Mouse (Mus musculus): ENCODE data around the gene Mindy2. TPM values are rescaled to one million over a fixed set of nuclear protein-coding genes. Genes with fewer than 3 reads are reported as not detected.

The Mindy2 gene
- polyA plus RNA-seq, 1 experiment from 2014 or later: 7.1 TPM

GRCm38 (mm10) chr9:70611026-70611673 lies 45.8 kb downstream of the Mindy2 start:
- no peaks in the 10 kb centered on the region for H3K27me3 ChIP-seq (ENCODE audit: control insufficient read depth, insufficient read depth, low read depth, low read length)
- H3K4me1 ChIP-seq (replicated peaks; ENCODE audit: control insufficient read depth, insufficient read depth, low read length): no peaks in the 10 kb centered on the region
- H3K36me3 ChIP-seq (ENCODE audit: control insufficient read depth, insufficient read depth, low read length): peaks cover 4% of the 10 kb centered on the region
- 58% methylated on average over 3 of the region's 3 CpGs for WGBS
- no peak overlapping the region for H3K4me3 ChIP-seq (ENCODE audit: low read length)
- H3K9me3 ChIP-seq (ENCODE audit: control insufficient read depth, low read length): no peaks in the 10 kb centered on the region
- no peak overlapping the region for H3K9ac ChIP-seq (ENCODE audit: low read length)
- H3K4me2 ChIP-seq (ENCODE audit: low read depth, low read length): no peak overlapping the region
- no peak for ATAC-seq (ENCODE audit: low read depth)
- H3K27ac ChIP-seq (ENCODE audit: low read length): no peak overlapping the region

DNA sequence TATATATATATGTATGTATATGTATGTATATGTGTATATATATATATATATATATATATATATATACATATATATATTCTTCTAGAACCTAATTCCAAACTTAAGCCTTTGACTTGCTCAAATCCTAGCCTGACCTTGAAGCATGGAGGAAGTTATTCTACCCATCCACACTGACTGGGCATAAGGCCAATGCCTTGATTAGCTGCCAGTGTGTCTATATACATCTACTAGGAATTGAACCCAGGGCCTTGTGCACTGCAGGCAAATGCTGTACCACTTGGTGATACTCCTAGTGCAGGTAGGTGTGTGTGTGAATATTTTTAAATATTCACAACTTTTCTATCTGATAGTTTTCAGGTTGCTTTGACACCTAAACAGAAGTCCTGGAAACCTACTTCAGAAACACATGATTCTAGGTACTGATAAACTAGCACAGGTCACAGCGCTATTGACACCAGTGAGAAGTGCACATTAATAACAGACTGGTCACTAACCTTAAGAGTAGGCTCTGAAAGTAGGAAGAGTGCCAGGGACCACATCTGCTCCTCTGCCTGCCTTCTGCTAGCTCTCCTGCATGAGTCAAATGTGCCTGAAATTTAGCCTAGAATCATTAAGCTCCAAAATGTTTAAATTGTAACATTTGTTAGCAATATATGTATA lies 54.7 kb downstream of the Mindy2 start:
- H3K4me3 ChIP-seq (ENCODE audit: low read length): no peak overlapping the region
- H3K9ac ChIP-seq (ENCODE audit: low read length): no peak overlapping the region
- H3K36me3 ChIP-seq (ENCODE audit: control insufficient read depth, insufficient read depth, low read length): peaks cover 5% of the 10 kb centered on the region
- no peaks in the 10 kb centered on the region for H3K4me1 ChIP-seq (replicated peaks; ENCODE audit: control insufficient read depth, insufficient read depth, low read length)
- ATAC-seq (ENCODE audit: low read depth): no peak
- H3K27ac ChIP-seq (ENCODE audit: low read length): no peak overlapping the region
- no peaks in the 10 kb centered on the region for H3K27me3 ChIP-seq (ENCODE audit: control insufficient read depth, insufficient read depth, low read depth, low read length)
- H3K9me3 ChIP-seq (ENCODE audit: control insufficient read depth, low read length): no peaks in the 10 kb centered on the region
- WGBS: 95% methylated on average over 1 of the region's 1 CpGs
- H3K4me2 ChIP-seq (ENCODE audit: low read depth, low read length): no peak overlapping the region

- no peak overlapping the region for H3K4me2 ChIP-seq (ENCODE audit: low read depth, low read length)
- no peak overlapping the region for H3K4me3 ChIP-seq (ENCODE audit: low read length)
- no peak for ATAC-seq (ENCODE audit: low read depth)
- H3K9me3 ChIP-seq (ENCODE audit: control insufficient read depth, low read length): no peaks in the 10 kb centered on the region
- no peaks in the 10 kb centered on the region for H3K27me3 ChIP-seq (ENCODE audit: control insufficient read depth, insufficient read depth, low read depth, low read length)
- H3K36me3 ChIP-seq (ENCODE audit: control insufficient read depth, insufficient read depth, low read length): 0 out of 2 replicates have a peak, but pooled peaks cover 3% of the 10 kb centered on the region
- H3K4me1 ChIP-seq (replicated peaks; ENCODE audit: control insufficient read depth, insufficient read depth, low read length): no peaks in the 10 kb centered on the region
- no peak overlapping the region for H3K9ac ChIP-seq (ENCODE audit: low read length)
- H3K27ac ChIP-seq (ENCODE audit: low read length): no peak overlapping the region
- 78% methylated on average over 2 of the region's 2 CpGs for WGBS
These were observed 58.7 kb downstream of the Mindy2 start for GRCm38 (mm10) chr9:70598271-70598670.

- H3K9me3 ChIP-seq (ENCODE audit: control insufficient read depth, low read length): no peaks in the 10 kb centered on the region
- no peak overlapping the region for H3K4me3 ChIP-seq (ENCODE audit: low read length)
- ATAC-seq (ENCODE audit: low read depth): no peak
- no peaks in the 10 kb centered on the region for H3K4me1 ChIP-seq (replicated peaks; ENCODE audit: control insufficient read depth, insufficient read depth, low read length)
- no peaks in the 10 kb centered on the region for H3K27me3 ChIP-seq (ENCODE audit: control insufficient read depth, insufficient read depth, low read depth, low read length)
- no peak overlapping the region for H3K4me2 ChIP-seq (ENCODE audit: low read depth, low read length)
- no peak overlapping the region for H3K9ac ChIP-seq (ENCODE audit: low read length)
- H3K27ac ChIP-seq (ENCODE audit: low read length): no peak overlapping the region
- peaks cover 49% of the 10 kb centered on the region for H3K36me3 ChIP-seq (ENCODE audit: control insufficient read depth, insufficient read depth, low read length)
- 53% methylated on average over 9 of the region's 9 CpGs for WGBS
These were observed 65.5 kb downstream of the Mindy2 start for GRCm38 (mm10) chr9:70591486-70591885.

DNA sequence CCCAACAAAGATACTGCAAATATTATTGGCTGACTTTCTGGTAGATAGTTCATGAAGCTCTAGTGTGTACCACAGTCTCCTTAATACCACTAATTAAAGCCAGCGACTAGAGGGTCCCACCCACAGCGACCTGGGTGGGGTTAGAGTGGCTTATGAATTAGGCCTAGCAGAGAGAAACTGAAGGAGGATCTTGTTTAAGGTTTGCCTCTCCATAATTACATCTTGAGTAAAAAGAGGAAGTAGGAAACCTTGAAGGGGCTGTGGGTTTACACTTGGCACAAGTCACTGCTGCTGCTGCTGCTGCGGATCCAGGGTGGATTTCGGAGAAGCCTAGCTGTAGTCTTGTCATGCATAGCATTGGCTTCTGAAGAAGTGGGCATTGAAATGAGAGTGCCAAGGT lies 66.2 kb downstream of the Mindy2 start:
- H3K36me3 ChIP-seq (ENCODE audit: control insufficient read depth, insufficient read depth, low read length): peaks cover 54% of the 10 kb centered on the region
- H3K27me3 ChIP-seq (ENCODE audit: control insufficient read depth, insufficient read depth, low read depth, low read length): no peaks in the 10 kb centered on the region
- no peaks in the 10 kb centered on the region for H3K4me1 ChIP-seq (replicated peaks; ENCODE audit: control insufficient read depth, insufficient read depth, low read length)
- no peak overlapping the region for H3K27ac ChIP-seq (ENCODE audit: low read length)
- no peak for ATAC-seq (ENCODE audit: low read depth)
- no peak overlapping the region for H3K4me3 ChIP-seq (ENCODE audit: low read length)
- no peaks in the 10 kb centered on the region for H3K9me3 ChIP-seq (ENCODE audit: control insufficient read depth, low read length)
- no peak overlapping the region for H3K4me2 ChIP-seq (ENCODE audit: low read depth, low read length)
- 90% methylated on average over 4 of the region's 4 CpGs for WGBS
- H3K9ac ChIP-seq (ENCODE audit: low read length): no peak overlapping the region

- Histone ChIP-seq H3K9me3 (ENCODE audit: control insufficient read depth, low read length) (no peaks in the 10 kb centered on the region), H3K4me3 (ENCODE audit: low read length) (no peak overlapping the region), H3K27me3 (ENCODE audit: control insufficient read depth, insufficient read depth, low read depth, low read length) (no peaks in the 10 kb centered on the region), H3K9ac (ENCODE audit: low read length) (no peak overlapping the region), H3K27ac (ENCODE audit: low read length) (no peak overlapping the region), H3K4me1 (replicated peaks; ENCODE audit: control insufficient read depth, insufficient read depth, low read length) (no peaks in the 10 kb centered on the region), H3K36me3 (ENCODE audit: control insufficient read depth, insufficient read depth, low read length) (peaks cover 51% of the 10 kb centered on the region), H3K4me2 (ENCODE audit: low read depth, low read length) (no peak overlapping the region)
- ATAC-seq (ENCODE audit: low read depth): no peak
- WGBS: 92% methylated on average over 5 of the region's 5 CpGs
These were observed 69.8 kb downstream of the Mindy2 start for GRCm38 (mm10) chr9:70587171-70587570.

DNA sequence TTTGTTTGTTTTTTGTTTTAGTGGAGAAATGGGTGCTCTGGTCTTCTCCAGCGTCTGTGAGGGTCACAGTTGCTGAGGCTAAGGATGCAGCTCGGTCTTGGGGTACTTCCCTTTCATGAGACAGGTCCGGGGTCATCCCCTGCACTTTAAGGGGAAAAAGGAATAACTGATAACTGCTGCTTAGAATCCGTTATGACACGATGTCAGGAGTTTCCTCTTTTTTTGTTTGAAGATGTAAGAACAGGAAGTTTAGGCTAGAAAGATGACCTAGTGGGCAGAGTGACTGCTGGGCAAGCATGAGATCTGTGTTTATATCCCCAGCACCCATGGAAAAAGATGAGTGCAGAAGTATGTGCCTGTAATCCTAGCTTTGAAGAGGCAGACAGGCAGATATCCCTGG lies 71.8 kb downstream of the Mindy2 start:
- no peak for ATAC-seq (ENCODE audit: low read depth)
- no peaks in the 10 kb centered on the region for H3K9me3 ChIP-seq (ENCODE audit: control insufficient read depth, low read length)

DNA sequence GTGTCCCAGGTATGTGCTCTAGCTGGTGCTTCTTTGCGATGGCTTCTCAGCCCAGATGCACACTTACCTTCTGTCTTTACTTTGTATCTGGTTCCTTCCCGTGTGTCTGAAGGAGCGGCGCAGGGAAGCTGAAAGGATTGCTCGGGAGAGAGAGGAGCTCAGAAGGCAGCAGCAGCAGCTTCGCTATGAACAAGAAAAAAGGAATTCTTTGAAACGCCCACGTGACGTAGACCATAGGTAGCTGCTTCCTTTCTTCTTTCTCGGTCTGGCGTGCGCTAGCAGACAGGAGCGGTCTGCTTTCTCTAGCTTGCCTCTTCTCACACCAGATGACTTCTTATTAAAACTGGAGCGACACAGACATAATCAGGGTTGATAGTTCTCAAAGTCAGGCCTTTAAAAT lies 72.3 kb downstream of the Mindy2 start:
- H3K27me3 ChIP-seq (ENCODE audit: control insufficient read depth, insufficient read depth, low read depth, low read length): no peaks in the 10 kb centered on the region
- H3K4me3 ChIP-seq (ENCODE audit: low read length): no peak overlapping the region
- WGBS: 67% methylated on average over 14 of the region's 14 CpGs
- no peak overlapping the region for H3K27ac ChIP-seq (ENCODE audit: low read length)
- H3K36me3 ChIP-seq (ENCODE audit: control insufficient read depth, insufficient read depth, low read length): peaks cover 55% of the 10 kb centered on the region
- H3K4me2 ChIP-seq (ENCODE audit: low read depth, low read length): no peak overlapping the region
- H3K9ac ChIP-seq (ENCODE audit: low read length): no peak overlapping the region
- no peaks in the 10 kb centered on the region for H3K4me1 ChIP-seq (replicated peaks; ENCODE audit: control insufficient read depth, insufficient read depth, low read length)
- H3K9me3 ChIP-seq (ENCODE audit: control insufficient read depth, low read length): no peaks in the 10 kb centered on the region
- ATAC-seq (ENCODE audit: low read depth): no peak

More for the DNA sequence above, 71.8 kb downstream of the Mindy2 start:
- Histone ChIP-seq H3K36me3 (ENCODE audit: control insufficient read depth, insufficient read depth, low read length) (peaks cover 57% of the 10 kb centered on the region), H3K27me3 (ENCODE audit: control insufficient read depth, insufficient read depth, low read depth, low read length) (no peaks in the 10 kb centered on the region), H3K4me3 (ENCODE audit: low read length) (no peak overlapping the region), H3K27ac (ENCODE audit: low read length) (no peak overlapping the region), H3K4me2 (ENCODE audit: low read depth, low read length) (no peak overlapping the region), H3K9ac (ENCODE audit: low read length) (no peak overlapping the region), H3K4me1 (replicated peaks; ENCODE audit: control insufficient read depth, insufficient read depth, low read length) (no peaks in the 10 kb centered on the region)
- WGBS: 44% methylated on average over 5 of the region's 5 CpGs

- Histone ChIP-seq H3K9ac (ENCODE audit: low read length) (no peak overlapping the region), H3K9me3 (ENCODE audit: control insufficient read depth, low read length) (no peaks in the 10 kb centered on the region), H3K4me1 (replicated peaks; ENCODE audit: control insufficient read depth, insufficient read depth, low read length) (no peaks in the 10 kb centered on the region), H3K27me3 (ENCODE audit: control insufficient read depth, insufficient read depth, low read depth, low read length) (no peaks in the 10 kb centered on the region), H3K4me3 (ENCODE audit: low read length) (no peak overlapping the region), H3K36me3 (ENCODE audit: control insufficient read depth, insufficient read depth, low read length) (peaks cover 30% of the 10 kb centered on the region), H3K4me2 (ENCODE audit: low read depth, low read length) (no peak overlapping the region), H3K27ac (ENCODE audit: low read length) (no peak overlapping the region)
- 79% methylated on average over 5 of the region's 5 CpGs for WGBS
- no peak for ATAC-seq (ENCODE audit: low read depth)
These were observed 76.0 kb downstream of the Mindy2 start for GRCm38 (mm10) chr9:70580956-70581355.

Measured in lung, embryonic 16.5 days (tissue).